Mouse (Mus musculus): ENCODE results near the gene Mx1.
A peak's percentile ranks its signal among the peaks of the same experiment; 100 is the strongest.

Gene Mx1

DNA sequence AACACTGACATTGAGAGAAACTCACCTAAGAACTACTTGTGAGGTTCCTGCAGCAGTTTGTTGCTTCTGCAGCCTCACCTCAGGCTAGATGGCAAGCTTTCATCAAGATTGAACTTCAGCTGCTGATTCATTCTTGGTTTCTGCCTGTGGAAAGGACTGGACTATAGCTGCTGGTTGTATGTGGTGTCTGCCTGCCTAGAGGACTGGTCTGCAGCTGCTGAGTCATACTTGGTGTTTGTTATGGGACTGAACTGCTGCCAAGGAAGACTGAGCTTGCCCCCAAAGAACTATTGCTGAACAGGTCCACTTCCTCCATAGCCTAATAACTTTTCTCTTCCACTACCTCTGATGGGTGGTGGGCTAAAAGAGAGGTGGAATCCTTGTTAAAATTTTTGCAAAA is 15.3 kb downstream of the Mx1 start:
- peak; percentile 72 for DNase-seq (ENCODE audit: low read depth, low spot score)

DNA sequence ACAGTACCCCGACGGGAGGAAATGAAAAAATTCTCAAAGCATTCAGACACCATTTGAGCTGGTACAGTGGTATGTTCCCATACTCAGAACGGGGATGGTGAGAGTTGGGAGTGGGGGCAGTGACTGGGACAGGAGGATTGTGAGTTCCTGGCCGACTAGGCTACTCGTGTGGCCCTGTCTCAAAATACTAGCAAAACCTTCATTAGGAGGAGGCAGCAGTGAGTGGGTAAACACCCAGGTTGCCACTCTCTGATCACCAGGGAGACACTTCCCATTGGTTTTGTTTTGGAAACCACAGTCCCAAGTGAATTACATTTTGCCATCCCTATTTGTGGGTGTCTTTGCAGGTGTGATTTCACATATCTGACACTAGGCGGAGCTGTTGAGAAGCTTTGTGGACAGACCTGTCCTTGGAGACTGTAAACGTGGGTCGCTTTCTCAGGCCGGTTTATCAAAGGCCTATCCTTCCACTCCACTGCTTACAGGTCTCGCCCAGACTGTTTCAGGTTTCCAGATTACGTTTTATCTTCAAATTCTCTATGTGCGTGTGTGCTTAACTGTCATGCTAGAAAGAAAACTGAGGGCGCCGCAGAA is 18.9 kb downstream of the Mx1 start:
- DNase-seq (ENCODE audit: low read depth, low spot score) = peak; percentile 85

DNA sequence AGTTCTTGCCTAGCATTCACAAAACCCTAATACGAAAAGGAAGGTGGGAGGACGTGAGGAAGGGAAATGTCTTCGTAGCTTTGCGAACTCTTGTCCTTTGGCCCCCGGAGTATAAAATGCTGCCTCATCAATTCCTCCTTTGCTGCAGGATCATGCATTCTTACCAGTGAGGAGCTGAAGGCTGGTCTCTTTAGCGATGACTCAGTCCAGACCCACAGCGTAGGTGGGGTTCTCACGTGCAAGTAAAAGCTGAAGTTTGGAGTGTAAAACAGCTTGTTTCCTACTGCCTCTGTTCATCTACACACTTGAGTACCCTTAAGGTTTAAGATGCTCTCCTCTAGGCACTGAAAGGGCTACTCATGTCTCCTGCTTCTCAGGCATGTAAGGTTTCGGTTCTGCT is 20.7 kb downstream of the Mx1 start:
- DNase-seq (ENCODE audit: low read depth, low spot score) = no peak

DNA sequence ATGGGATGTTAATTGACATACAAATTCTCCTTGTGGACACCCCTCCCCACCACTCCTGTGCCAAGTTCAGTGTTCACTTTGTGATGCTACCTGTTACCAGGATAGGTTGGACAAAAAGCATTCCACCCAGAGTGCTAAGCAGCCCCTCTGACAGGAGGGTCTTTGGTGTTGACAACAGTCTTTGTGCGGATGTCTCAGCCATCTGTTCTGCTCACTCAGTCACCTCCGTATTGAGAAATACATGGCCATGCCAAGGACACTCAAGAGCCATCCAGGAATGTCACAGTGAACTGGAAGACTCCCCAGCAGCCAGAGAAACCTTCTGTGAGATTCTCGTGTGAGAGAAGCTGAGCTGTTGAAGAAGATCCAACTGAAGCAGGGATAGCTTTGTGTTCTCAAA is 24.5 kb downstream of the Mx1 start:
- no peak for DNase-seq (ENCODE audit: low read depth, low spot score)

DNA sequence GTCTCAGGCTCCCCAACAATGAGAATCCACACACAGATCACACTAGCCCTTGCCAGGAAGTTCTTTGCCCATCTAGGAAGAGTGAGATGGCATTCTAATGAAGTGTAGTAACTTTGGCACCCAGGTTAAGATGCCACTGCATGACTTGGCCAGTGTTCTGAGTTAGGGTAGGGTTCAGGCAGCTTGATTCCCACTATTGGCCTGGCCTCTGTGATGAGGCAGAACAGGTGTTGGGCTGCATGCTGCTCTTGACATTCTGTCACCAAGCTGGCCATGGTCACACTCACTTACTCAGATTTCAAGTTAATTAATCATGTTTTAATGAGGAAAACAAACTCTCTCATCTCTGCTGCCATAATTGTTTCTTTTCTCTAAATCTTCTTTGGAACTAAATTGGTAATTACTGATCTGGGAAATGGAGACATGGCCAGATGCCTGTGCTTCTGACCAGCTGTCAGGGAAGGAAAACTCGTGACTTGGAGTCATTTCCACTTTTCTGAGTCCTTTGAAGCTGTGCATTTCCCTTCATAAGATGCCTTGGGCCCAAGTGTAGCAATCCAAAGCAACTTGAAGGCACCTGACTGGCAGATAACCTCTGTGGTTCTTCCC is 25.2 kb downstream of the Mx1 start:
- no peak for DNase-seq (ENCODE audit: low read depth, low spot score)

DNA sequence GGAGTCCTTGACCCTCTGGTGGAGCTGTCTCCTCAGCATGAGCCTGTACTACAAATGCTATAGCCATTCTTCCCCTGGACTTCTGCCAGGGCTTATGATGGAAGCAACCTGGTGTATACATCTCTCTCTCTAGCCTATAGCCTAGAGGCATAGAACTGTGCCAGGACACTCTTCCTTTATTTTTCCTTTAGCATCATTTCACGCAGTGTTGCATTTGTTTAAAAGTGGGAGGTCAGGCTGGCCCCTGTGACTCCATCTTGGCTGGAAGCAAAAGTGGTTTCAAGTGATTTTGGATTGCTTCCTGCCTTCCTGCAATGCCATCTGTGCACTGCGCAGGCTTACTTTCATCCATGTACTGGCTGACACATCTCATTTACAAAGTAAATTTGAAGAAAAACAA is 28.5 kb downstream of the Mx1 start:
- peak; percentile 6 for DNase-seq (ENCODE audit: low read depth, low spot score)

DNA sequence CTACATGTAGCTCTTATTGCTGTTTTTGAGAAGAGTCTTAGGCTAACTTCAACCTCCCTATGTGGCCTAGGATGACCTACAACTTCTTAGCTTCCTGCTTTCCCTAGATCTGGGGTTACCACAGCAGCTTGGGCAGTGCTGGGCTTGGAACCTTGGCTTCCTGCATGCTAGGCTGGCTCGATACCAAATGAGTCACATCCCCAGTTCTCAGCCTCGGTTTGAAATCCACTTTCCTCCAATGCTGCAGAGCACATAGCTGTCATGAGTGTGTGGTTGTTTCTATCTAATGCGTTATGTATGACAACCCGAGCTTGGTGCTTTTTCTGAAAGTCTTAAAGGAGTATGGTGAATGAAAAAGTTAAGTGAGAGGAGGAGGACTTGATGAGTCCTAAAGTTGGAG is 31.4 kb downstream of the Mx1 start:
- DNase-seq (ENCODE audit: low read depth, low spot score) = peak; percentile 89

DNA sequence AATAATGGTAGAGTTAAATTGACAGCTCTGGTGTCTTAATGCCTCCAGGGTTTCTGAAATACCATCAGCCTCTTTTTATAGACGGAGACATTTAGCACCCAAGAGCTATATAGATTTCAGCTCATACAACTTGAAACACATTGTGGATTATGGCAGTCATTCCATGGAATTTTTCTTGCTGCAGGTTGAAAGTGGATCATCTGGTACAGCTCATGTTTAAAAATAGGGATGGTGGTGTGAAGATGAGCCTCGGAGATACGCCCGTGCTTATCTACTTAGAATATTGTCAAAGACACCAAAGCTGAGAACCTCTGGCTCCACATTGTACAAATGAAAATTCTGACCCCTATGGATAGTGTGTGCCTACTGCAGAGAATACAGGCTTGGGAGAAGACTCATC is 32.6 kb downstream of the Mx1 start:
- DNase-seq (ENCODE audit: low read depth, low spot score) = no peak

DNA sequence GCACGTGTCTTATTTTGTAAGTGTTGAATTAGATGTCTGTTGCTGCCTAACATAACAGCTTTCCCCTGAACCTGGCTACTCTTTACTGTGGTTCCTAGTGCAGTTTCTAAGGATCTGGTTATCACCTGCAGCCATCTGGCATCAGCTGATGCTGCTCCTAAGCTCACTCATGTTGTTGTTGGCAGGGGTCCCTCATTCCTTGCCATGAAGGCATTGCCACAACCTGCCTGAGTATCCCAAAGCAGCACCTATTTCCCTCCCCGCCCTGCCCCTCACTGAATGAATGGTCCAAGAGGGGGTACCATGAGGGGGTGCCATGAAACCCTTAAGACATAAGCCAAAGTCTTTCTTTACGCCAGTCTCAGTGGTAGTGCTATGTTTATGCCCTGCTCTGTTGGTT is 34.7 kb downstream of the Mx1 start:
- DNase-seq (ENCODE audit: low read depth, low spot score) = no peak

DNA sequence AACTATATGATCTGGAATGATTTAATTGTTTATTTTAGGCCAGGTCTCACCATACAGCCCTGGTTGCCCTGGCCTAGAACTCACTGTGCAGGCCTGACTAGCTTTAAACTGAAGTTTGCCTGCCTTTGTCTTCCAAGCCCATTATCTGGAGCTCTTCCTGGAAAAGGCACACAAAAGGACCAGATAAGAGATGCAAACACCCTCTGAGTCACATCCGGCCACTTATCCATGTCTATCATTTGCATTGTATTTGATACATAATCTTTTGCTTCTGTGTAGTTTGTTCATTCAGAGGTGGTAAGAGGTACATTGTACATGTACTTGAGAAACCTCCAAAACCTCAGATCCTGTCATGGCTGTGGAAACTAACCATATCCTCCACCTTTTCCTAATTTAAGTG is 39.1 kb downstream of the Mx1 start:
- no peak for DNase-seq (ENCODE audit: low read depth, low spot score)

DNA sequence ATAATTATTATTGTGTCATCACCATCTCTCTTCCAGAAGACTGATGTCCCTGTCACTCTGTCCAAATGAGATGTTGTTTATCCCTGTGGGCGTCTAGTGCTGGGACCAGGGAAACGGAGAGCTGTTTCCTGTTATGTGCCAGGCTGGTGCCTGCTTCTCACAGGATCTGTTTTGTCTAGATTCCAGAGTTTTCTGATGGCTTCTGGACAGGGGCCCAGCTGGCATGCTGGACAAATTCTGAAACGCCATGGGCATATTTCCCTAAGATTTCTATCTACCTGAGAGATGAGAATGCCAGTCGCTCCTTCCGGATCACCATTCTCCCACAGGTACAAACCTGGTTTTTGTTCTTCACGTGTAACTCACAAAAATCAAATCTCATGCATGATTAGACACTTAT is 41.0 kb downstream of the Mx1 start:
- no peak for DNase-seq (ENCODE audit: low read depth, low spot score)

DNA sequence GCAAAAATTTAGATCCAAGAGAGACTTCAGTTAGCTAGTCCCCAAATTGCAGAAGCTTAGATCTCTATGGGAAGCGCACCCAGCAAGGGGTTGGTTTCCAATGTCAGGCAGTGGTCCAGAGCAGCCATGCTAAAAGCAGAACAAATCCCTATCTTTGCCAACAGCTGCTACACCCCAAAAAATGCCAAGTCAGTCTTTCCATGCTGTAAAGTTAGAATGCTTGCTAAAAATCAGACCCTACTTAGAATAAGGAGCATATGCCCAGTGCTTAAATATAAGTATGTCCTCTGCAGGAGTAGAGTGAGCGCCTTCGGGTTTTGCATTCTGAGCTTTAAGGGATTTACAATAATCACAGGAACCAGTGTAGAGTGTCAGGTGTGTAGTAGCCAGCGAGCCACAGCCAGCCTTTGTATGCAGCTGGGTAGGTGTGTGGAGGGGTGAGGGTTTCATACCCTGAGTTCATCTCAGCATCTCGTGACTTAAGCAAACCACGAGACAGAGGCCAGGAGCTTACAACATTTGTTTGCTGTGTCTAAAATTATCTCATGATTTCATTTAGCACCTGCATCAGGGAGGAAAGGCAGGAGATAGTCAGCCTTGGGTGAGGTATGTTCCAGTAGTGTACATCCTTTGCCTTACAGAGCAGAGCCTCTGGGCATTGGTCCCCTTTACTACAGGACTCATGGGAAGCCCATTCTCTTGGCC is 43.8 kb downstream of the Mx1 start:
- no peak for DNase-seq (ENCODE audit: low read depth, low spot score)

DNA sequence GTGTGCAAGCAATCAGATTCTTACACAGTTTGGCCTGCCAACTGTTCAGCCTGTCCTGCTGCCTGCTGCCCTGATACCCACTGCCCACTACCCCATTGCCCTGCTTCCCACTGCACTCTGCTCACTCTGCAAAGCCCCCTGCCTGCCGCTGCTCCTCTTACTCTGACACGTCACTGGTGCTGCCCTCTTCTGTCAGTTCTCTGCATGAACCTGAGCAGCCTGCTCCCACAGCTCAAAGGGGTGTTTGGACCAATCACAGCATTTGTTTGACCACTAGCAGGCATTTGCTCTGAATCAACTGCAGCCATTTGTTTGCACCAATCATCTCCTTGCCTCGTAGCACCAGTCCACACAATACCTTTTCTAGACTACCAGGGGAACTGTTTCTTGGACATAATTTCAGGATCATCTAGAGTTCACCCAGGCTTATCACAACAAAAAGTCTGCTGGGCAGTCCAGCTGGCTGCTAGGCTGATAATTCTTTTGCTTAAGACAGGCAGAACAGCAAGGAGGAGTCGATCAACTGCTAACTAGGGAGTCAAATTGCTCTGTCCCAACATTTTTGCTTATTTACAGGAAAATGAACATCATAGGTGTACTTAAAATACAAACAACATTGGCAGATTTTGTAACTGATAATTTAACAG is 44.7 kb downstream of the Mx1 start:
- DNase-seq (ENCODE audit: low read depth, low spot score) = peak; percentile 47

DNA sequence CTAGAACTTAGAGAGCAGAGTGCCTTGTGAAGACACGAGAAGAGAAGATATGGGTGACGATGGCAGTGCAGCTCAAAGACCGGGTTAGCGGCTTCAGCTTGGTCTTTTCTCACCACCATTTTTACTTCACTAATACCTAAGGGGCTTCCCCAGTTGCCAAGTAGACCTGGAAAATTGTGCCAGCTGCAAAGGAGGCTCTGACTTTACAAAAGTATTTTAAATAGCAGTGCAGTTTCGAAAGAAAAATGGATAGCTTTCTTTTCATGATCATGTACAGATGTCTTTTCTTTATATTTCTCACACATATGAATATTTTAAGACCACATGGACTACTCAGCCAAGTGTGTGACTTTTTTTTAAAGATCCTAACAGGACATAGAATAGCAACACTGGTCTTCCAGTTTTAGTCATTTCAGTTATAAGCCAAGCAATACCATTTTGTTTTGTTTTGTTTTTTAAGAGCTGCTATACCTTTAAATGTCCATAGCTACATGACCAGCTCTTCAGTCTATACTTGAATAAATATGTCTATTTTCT is 57.2 kb downstream of the Mx1 start:
- no peak for DNase-seq (ENCODE audit: low read depth, low spot score)

DNA sequence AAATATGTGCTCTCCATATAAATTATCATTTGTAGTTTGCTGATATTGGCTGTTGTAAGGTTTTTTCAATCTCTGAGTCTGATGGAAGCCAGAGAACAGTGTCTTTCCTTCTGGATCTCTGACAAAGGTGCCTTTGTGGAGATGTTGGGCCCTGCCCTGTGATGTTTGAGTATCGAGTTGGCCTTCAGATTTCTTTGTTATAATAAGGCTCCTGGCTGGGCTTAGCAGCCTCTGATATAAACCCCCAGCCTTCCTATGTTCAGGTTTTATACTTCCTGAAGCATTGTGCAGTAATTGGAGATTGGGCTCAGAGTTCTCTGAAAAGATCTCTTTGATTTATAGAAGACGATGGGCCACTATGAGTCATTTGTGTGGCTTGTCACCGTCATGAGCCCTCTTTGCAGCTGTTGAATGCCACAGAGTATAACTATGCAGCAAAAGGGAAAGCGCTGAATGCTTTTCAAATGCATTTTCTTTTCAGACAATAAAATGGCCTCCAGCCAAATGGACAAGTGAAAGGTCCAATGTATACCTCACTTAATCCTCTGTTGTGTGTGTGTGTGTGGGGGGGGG is 60.4 kb downstream of the Mx1 start:
- DNase-seq (ENCODE audit: low read depth, low spot score) = no peak

DNA sequence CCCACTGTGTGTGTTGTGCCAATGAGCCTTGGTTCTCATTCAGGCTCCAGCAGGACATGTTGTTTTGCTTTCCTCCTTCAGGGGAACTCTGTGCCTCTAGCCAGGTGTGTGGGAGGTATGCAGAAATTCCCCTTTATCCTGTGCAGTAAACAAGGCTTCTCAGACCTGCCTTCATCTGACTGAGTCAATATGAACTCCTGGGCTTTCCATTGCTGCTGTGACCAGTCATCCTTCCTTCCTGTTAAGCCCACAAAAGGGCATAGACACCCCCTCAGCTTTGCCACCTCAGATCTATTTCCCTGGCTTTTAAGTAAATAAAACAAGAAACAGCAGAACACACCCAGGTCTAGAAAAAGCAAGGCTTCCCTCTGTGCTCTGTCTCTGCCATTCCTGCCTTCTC is 61.0 kb downstream of the Mx1 start:
- DNase-seq (ENCODE audit: low read depth, low spot score) = no peak

DNA sequence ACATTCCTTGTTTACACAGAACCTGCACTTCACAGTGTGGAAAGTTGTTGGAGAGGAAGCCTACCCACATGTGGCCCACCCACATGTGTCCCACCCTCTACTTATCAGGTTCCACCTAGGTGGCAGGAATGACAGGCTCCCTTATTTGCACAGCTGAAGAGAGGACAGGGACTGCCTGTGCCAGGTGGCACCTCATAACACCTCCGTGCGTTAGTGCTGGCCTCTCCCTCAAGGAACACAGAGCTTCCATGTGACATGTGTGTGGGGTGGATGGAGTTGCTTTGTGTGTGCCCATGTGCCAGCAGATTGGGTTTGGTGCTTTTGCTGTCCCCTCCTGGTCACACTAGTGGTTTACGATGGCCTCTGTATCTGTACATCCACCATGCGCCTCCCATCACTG is 62.7 kb downstream of the Mx1 start:
- no peak for DNase-seq (ENCODE audit: low read depth, low spot score)

DNA sequence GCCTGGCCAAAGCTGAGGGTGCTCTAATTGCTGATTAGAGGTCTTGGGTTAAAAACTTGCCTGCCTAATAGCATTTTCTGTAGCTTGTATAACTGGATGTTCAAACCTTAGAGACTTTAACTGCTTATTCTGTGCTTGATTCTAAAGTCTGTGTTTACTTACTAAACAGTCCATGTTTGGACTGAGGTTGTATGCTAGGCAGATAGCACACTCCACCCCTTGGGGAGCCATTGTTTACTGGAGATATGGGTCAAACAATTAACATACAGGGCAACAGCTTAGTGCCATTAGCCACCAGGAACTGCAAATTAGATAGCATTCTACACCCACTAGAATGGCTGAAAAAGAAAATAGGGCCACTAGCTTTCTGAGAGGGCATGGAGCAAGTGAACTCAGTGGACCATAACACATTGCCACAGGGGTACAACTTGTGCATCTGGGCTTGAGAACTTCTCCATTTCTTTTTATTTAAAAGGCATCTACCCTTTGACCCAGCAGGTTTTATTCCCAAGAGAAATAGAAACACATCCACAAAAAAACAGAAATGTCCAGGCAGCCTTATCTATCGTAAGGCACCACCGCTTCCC is 64.7 kb downstream of the Mx1 start:
- DNase-seq (ENCODE audit: low read depth, low spot score) = no peak

Measured in 3T3-L1 (cell line).